Mouse (Mus musculus) stomach, postnatal 0 days (tissue): Measurements from ENCODE around the gene Tmem30c. TPM values are rescaled to one million over a fixed set of nuclear protein-coding genes. Genes with fewer than 3 reads are reported as not detected.

Experiments used
- ATAC-seq: fragments of 200-750 bp; cut with Nextera tagmentation; 2 replicates; pipeline ENCODE4 v1.8.0; 2017; ENCODE audit not compliant: low FRiP score, low TSS enrichment
- DNase-seq: peaks from one replicate; pipeline ENCODE4 v3.0.0-alpha.2; 2016; ENCODE audit warnings: low spot score
- H3K27ac ChIP-seq: fragments of 300-500 bp; sonication (generic); replicated peaks from 2 replicates; pipeline ENCODE4 v1.5.1; 2014; ENCODE audit warnings: mild to moderate bottlenecking, control low read depth
- H3K27me3 ChIP-seq: fragments of 300-500 bp; sonication (generic); 2 replicates; pipeline ENCODE4 v1.6.1; 2014; ENCODE audit warnings: low read length; ENCODE audit not compliant: control insufficient read depth, insufficient read depth
- H3K36me3 ChIP-seq: fragments of 300-500 bp; sonication (generic); 2 replicates; pipeline ENCODE4 v1.6.1; 2014; ENCODE audit warnings: low read length, mixed read lengths; ENCODE audit not compliant: control insufficient read depth, insufficient read depth
- H3K4me1 ChIP-seq: fragments of 300-500 bp; sonication (generic); replicated peaks from 2 replicates; pipeline ENCODE4 v1.6.1; 2014; ENCODE audit warnings: antibody characterized with exemption; ENCODE audit not compliant: control insufficient read depth, insufficient read depth
- H3K4me2 ChIP-seq: fragments of 300-500 bp; sonication (generic); replicated peaks from 2 replicates; pipeline ENCODE4 v1.6.1; 2014; ENCODE audit warnings: low read depth, mild to moderate bottlenecking, control low read depth, moderate library complexity
- H3K4me3 ChIP-seq: fragments of 300-500 bp; sonication (generic); 2 replicates; pipeline ENCODE4 v1.5.1; 2014; ENCODE audit warnings: low read depth, low read length, control low read depth
- H3K9ac ChIP-seq: fragments of 300-500 bp; sonication (generic); 2 replicates; pipeline ENCODE4 v1.6.1; 2014; ENCODE audit warnings: mild to moderate bottlenecking, low read length, control low read depth, mixed read lengths
- H3K9me3 ChIP-seq: fragments of 300-500 bp; sonication (generic); 2 replicates; pipeline ENCODE4 v1.6.1; 2016; ENCODE audit warnings: low read length; ENCODE audit not compliant: control insufficient read depth
- CTCF ChIP-seq: IDR thresholded peaks from 2 replicates; pipeline ENCODE4 v1.5.1; 2016; ENCODE audit warnings: antibody characterized with exemption, low read depth, mild to moderate bottlenecking, moderate library complexity
- EP300 ChIP-seq: optimal IDR thresholded peaks from 2 replicates; pipeline ENCODE3; 2016; ENCODE audit warnings: antibody characterized with exemption
- WGBS: fragments of 180-500 bp; shearing (Covaris S2); extraction: QIAGEN DNeasy Blood & Tissue Kit; methylation state at CpG from one replicate; pipeline ENCODE4 v1.1.7; 2014; 5-methylcytosine and 5-hydroxymethylcytosine counted together
- polyA plus RNA-seq: library from polyadenylated mRNA; unstranded; fragments of >200 nt; fragmentation: Nextera tagmentation; extraction: Ambion mirVana; gene quantifications from 2 replicates; pipeline ENCODE4 v1.2.1, GENCODE M21; 2015

Gene Tmem30c
- polyA plus RNA-seq, 1 experiment from 2014 or later = not detected

DNA sequence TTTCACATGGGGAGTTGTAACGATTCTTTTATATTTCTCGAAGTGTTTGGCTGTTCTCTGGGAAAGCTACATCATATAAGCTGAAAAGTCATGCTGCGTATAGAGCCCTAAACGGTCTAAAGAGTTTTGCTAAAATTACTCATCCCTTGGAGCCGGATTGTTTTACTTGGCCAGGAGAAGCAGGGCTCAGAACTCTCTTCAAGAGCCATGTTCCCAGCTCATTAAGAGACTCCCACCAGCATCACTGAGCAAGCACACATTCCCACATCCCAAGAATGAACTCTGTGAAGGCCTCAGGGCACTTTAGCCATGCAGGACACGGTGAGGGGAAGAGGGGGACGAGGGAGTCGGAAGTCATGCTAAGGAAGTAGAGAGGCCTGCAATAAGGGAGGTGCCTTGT is 36.4 kb upstream of the Tmem30c start:
- WGBS = 62% methylated on average over 8 of the region's 8 CpGs
- no peak overlapping the region for H3K27ac ChIP-seq

DNA sequence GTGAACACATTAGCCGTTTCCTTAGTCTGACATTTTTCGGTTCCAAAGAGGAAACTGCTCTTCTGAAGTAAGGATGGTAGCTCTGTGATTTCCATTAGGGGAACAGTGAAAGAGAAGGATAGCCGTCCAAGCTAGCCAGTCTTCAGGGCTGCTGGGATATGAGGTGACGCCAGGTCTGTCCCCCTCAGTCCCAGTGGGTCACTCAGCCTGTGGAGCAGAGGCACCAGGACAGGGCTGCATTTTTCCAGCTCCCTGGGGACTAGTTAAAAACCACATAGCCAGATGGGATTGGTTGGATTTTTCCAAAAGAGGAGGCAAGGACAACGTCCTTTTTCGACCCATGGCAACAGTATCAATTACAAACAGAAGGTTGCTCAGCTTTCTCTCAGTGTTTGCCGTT is 34.3 kb upstream of the Tmem30c start:
- Histone ChIP-seq H3K4me1 (no peaks in the 10 kb centered on the region), H3K9ac (no peak overlapping the region), H3K9me3 (no peaks in the 10 kb centered on the region), H3K27ac (no peak overlapping the region), H3K27me3 (no peaks in the 10 kb centered on the region), H3K36me3 (no peaks in the 10 kb centered on the region), H3K4me3 (no peak overlapping the region), H3K4me2 (no peak overlapping the region)
- 71% methylated on average over 7 of the region's 7 CpGs for WGBS
- ATAC-seq = no peak
- no peak for DNase-seq
- no peak for TF ChIP-seq EP300
- TF ChIP-seq CTCF = no peak

More for the DNA sequence above, 36.4 kb upstream of the Tmem30c start:
- ATAC-seq (no peak), DNase-seq (no peak)
- Histone ChIP-seq H3K27me3 (no peaks in the 10 kb centered on the region), H3K4me2 (no peak overlapping the region), H3K36me3 (no peaks in the 10 kb centered on the region), H3K9ac (no peak overlapping the region), H3K4me3 (no peak overlapping the region), H3K4me1 (no peaks in the 10 kb centered on the region), H3K9me3 (no peaks in the 10 kb centered on the region)
- TF ChIP-seq CTCF (no peak), EP300 (no peak)

DNA sequence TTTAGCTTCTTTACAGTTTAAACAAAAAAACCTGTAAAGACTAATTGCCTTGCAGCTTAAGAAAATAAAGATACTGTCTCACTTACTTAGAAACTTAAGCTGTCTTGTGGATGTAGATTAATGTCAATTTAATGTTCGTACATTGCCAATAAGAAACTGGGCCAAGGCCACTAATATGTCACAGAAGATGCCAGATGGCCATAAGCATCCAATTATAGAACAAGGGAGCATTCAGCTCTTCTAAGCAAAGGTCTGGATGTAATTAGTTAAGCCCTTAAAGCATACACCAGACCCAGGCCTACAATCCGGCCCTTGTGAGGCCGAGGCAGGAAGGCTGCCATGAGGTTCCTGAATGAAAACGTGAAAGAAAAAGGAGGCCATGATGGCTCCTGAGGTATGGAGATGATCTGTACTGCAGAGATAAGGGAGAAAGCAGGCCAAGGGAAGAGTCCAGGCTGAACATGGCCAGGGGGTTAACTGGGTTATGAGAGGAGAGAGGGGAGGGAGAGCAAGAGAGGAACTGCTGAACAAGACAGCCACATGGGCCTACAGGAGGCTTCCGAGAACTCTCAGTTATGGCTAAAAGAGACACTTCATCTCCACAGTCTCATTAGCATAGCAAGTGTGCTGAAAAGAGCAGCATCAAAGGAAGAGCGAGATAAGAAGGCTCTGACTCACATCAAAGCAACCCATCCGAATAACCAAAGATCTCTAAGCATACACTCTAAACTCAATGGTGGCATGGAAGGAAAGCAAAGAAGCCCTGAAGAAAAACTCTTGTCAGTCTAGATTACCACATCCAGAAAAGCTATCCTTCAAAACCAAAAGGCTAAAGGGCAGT is 26.8 kb upstream of the Tmem30c start:
- no peak for ATAC-seq

DNA sequence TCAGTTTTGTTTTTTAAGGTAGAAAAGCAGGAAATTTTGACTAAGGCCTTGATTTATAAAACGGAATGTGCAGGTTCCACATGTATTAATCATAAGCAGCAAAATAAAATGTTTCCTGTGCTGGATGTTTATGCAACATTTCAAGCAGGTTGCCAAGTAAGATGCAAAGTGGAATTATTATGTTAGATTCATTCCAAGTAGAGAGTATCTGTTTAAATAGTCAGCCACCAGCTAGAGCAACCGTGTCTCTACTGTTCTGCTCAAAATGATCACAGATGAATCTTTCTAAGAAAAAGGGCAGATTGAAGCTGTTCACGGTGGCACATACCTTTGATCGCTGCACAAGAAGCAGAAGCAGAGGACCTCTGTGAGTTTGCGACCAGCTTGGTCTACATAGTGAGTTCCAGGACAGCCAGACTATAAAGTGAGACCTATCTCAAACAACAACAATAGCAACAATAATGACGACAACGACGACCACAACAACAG is 26.0 kb upstream of the Tmem30c start:
- no peaks in the 10 kb centered on the region; the same call in 1 of the 2 replicates for H3K4me1 ChIP-seq
- H3K4me3 ChIP-seq = no peak overlapping the region
- no peak overlapping the region for H3K9ac ChIP-seq
- H3K9me3 ChIP-seq = no peaks in the 10 kb centered on the region
- WGBS = 57% methylated on average over 8 of the region's 8 CpGs
- TF ChIP-seq EP300 = no peak
- TF ChIP-seq CTCF = no peak
- ATAC-seq = peak; percentile 53; the same call in 1 of the 2 replicates
- H3K36me3 ChIP-seq = no peaks in the 10 kb centered on the region
- DNase-seq = no peak
- peak overlapping the region; percentile 61 for H3K27ac ChIP-seq
- H3K27me3 ChIP-seq = no peaks in the 10 kb centered on the region
- H3K4me2 ChIP-seq = no peak overlapping the region

More for the DNA sequence above, 26.8 kb upstream of the Tmem30c start:
- Histone ChIP-seq H3K27me3 (no peaks in the 10 kb centered on the region), H3K9ac (no peak overlapping the region), H3K36me3 (no peaks in the 10 kb centered on the region), H3K4me3 (no peak overlapping the region), H3K4me2 (no peak overlapping the region), H3K4me1 (no peaks in the 10 kb centered on the region; the same call in 1 of the 2 replicates), H3K27ac (no peak overlapping the region), H3K9me3 (no peaks in the 10 kb centered on the region)
- DNase-seq = no peak
- TF ChIP-seq EP300 (no peak), CTCF (no peak)
- WGBS = 70% methylated on average over 7 of the region's 7 CpGs

DNA sequence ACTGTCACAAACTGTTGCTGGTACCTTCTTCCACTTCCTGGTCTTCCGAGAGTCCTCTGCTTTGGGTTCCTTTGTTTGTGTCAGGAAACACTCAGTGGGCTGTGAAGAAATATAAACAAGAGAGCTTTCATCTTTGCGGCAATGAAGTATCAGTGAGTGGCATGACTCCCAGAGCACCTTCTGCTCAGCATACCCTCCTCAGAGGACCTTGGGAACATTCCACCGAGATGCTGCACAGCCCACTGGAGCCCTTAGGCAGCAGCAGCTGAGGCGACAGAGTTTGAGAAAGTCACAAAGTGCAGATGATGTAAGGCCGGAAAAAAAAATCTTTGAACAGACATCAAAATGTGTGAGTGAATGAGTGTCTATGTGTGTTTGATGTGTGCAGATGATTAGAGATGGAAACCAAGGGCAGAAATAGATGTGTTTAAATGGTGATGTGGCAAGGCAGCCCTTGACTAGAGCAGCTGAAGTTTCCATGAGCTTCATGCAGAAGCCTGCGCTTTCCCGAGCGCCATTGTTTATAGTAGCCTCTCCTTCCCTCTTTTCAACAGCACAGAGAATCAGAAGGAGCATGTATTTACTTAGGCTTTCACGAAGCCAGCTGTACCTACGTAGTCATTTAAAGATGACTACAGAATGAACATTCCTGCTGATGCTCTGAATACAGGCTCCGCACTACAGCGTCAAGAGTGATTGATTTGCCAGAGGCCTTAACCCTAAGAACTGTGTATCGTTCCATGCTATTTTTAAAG is 25.4 kb upstream of the Tmem30c start:
- no peak overlapping the region for H3K9ac ChIP-seq

More for the DNA sequence above, 25.4 kb upstream of the Tmem30c start:
- DNase-seq (no peak), ATAC-seq (peak; percentile 80; the same call in 1 of the 2 replicates)
- TF ChIP-seq EP300 (no peak), CTCF (no peak)
- Histone ChIP-seq H3K9me3 (no peaks in the 10 kb centered on the region), H3K36me3 (no peaks in the 10 kb centered on the region), H3K4me3 (no peak overlapping the region), H3K27me3 (no peaks in the 10 kb centered on the region), H3K4me2 (no peak overlapping the region), H3K27ac (peak overlapping the region; percentile 31), H3K4me1 (no peaks in the 10 kb centered on the region; the same call in 1 of the 2 replicates)
- 27% methylated on average over 13 of the region's 13 CpGs for WGBS
